Mouse (Mus musculus): Measurements from ENCODE around the gene Stil.

- no peak for TF ChIP-seq MAFK (IDR thresholded peaks at IDR 0.05; ENCODE audit: insufficient read depth, low read depth, low read length)
- TF ChIP-seq HCFC1 (IDR thresholded peaks at IDR 0.05; ENCODE audit: borderline replicate concordance, insufficient read depth, low read length), result no peak
- TF ChIP-seq ZNF384 (IDR thresholded peaks at IDR 0.05; ENCODE audit: low read depth, low read length), result no peak
- no peak for TF ChIP-seq CHD2 (IDR thresholded peaks at IDR 0.05; ENCODE audit: low read depth, low read length)
- no peak for TF ChIP-seq ZC3H11A (IDR thresholded peaks at IDR 0.05; ENCODE audit: borderline replicate concordance, low read depth, low read length)
Measured at GRCm38 (mm10) chr4:114986211-114986590, 13.8 kb upstream of the Stil start.
